ENCODE assay signal across 8 mouse cellular contexts in genomic region chr7:101837154-101837605, GRCm38 (mm10). TPM values are rescaled to one million over a fixed set of nuclear protein-coding genes. Genes with fewer than 3 reads are reported as not detected.
DNase-seq lines count a peak whose midpoint lies in the region; ATAC-seq and TF ChIP-seq lines count a peak whose summit lies in the region.

No protein-coding gene starts in this region.

- peak overlapping the region; percentile 74 for H3K4me3 ChIP-seq in spleen, adult 2 months (ENCODE audit: extremely low read depth, insufficient read depth, insufficient read length)
- peak overlapping the region; percentile 68 for H3K4me3 ChIP-seq in hindbrain, embryonic 14.5 days (replicated peaks; ENCODE audit: low read length)
- peak overlapping the region; percentile 74 for H3K4me3 ChIP-seq in midbrain, embryonic 12.5 days

- H3K27ac ChIP-seq in spleen, adult 2 months (ENCODE audit: insufficient read depth, low read length), result peak overlapping the region; percentile 74
- H3K27ac ChIP-seq in hindbrain, embryonic 14.5 days, result peak overlapping the region; percentile 84
- peak overlapping the region; percentile 85 for H3K27ac ChIP-seq in midbrain, embryonic 12.5 days (replicated peaks)

- DNase-seq in cerebellum, adult 9-11 months, result peak; percentile 34
- no peak for DNase-seq in cerebellum, adult 9-10 months
- no peak for DNase-seq in spleen, adult 2 months (ENCODE audit: low read depth in 1 of 2, low spot score in 2 of 2)
- no peak for DNase-seq in spleen, postnatal 4 days (ENCODE audit: low spot score in 2 of 2)
- DNase-seq in hindbrain, embryonic 14.5 days (ENCODE audit: low spot score), result no peak
- DNase-seq in spleen, postnatal 10 days (ENCODE audit: low spot score in 2 of 2), result no peak
- DNase-seq in thymus, adult 18-20 months, result no peak

- no peaks in the 10 kb centered on the region for H3K36me3 ChIP-seq in spleen, adult 2 months (ENCODE audit: control insufficient read depth, insufficient read depth, low read length)
- H3K36me3 ChIP-seq in hindbrain, embryonic 14.5 days (replicated peaks; ENCODE audit: control insufficient read depth, insufficient read depth), result no peaks in the 10 kb centered on the region
- peaks cover 11% of the 10 kb centered on the region for H3K36me3 ChIP-seq in midbrain, embryonic 12.5 days

- 2% methylated on average over 20 of the region's 20 CpGs for WGBS in spleen, adult 2 months
- under 1% methylated on average over 20 of the region's 20 CpGs for WGBS in hindbrain, embryonic 14.5 days
- WGBS in midbrain, embryonic 12.5 days, result under 1% methylated on average over 20 of the region's 20 CpGs

- H3K27me3 ChIP-seq in spleen, adult 2 months (ENCODE audit: control insufficient read depth, insufficient read depth, low read length), result peaks cover 7% of the 10 kb centered on the region
- H3K27me3 ChIP-seq in hindbrain, embryonic 14.5 days (ENCODE audit: control insufficient read depth, insufficient read depth, low read length), result peaks cover 21% of the 10 kb centered on the region; the same call in 1 of the 2 replicates
- H3K27me3 ChIP-seq in midbrain, embryonic 12.5 days, result no peaks in the 10 kb centered on the region; the same call in 1 of the 2 replicates

- TF ChIP-seq POLR2A in spleen, adult 2 months (IDR thresholded peaks at IDR 0.05; ENCODE audit: low read depth, low read length), result no peak

- peak overlapping the region; percentile 74 for H3K9ac ChIP-seq in hindbrain, embryonic 14.5 days
- peak overlapping the region; percentile 91 for H3K9ac ChIP-seq in midbrain, embryonic 12.5 days (replicated peaks)

- H3K4me2 ChIP-seq in hindbrain, embryonic 14.5 days (replicated peaks), result peak overlapping the region; percentile 97
- peak overlapping the region; percentile 91 for H3K4me2 ChIP-seq in midbrain, embryonic 12.5 days (replicated peaks)

- no peak for ATAC-seq in hindbrain, embryonic 14.5 days (ENCODE audit: low FRiP score)
- ATAC-seq in midbrain, embryonic 12.5 days (ENCODE audit: low FRiP score, low read depth), result peak; percentile 10; the same call in 1 of the 2 replicates

- no peak for TF ChIP-seq CTCF in spleen, adult 2 months (IDR thresholded peaks at IDR 0.05; ENCODE audit: extremely low read depth, insufficient read depth, insufficient read length, insufficient replicate concordance)

- H3K4me1 ChIP-seq in spleen, adult 2 months (ENCODE audit: control insufficient read depth, insufficient read depth, insufficient read length), result no peaks in the 10 kb centered on the region
- peaks cover 31% of the 10 kb centered on the region for H3K4me1 ChIP-seq in hindbrain, embryonic 14.5 days (replicated peaks; ENCODE audit: control insufficient read depth, insufficient read depth, low read length)
- peaks cover 28% of the 10 kb centered on the region for H3K4me1 ChIP-seq in midbrain, embryonic 12.5 days

- H3K9me3 ChIP-seq in hindbrain, embryonic 14.5 days (ENCODE audit: control insufficient read depth, low read length), result no peaks in the 10 kb centered on the region
- no peaks in the 10 kb centered on the region for H3K9me3 ChIP-seq in midbrain, embryonic 12.5 days

RNA-seq across cellular contexts. Expression of gene Inppl1, which starts 0.8 kb away (rescaled TPM):
- polyA plus RNA-seq in spleen, adult 2 months (2012; rRNA removed), result 43.3 and 54.4 TPM in 2 replicates
- 7.8 and 10.5 TPM in 2 replicates for polyA plus RNA-seq in hindbrain, embryonic 14.5 days (2014; fragmentation: Nextera tagmentation; extraction: Ambion mirVana)
- polyA plus RNA-seq in midbrain, embryonic 12.5 days (2016; fragmentation: Nextera tagmentation; extraction: Ambion mirVana), result 36.4 and 38.3 TPM in 2 replicates

RNA-seq across cellular contexts. Expression of gene Phox2a, which starts 19.1 kb away (rescaled TPM):
- polyA plus RNA-seq in spleen, adult 2 months (2012; rRNA removed), result 0.07 TPM in 1 of 2 replicates, not detected in the other
- polyA plus RNA-seq in hindbrain, embryonic 14.5 days (2014; fragmentation: Nextera tagmentation; extraction: Ambion mirVana), result 3.5 TPM in 2 replicates
- 0.43 and 0.46 TPM in 2 replicates for polyA plus RNA-seq in midbrain, embryonic 12.5 days (2016; fragmentation: Nextera tagmentation; extraction: Ambion mirVana)

RNA-seq across cellular contexts. Expression of gene Folr2, which starts 19.8 kb away (rescaled TPM):
- 0.75 and 1.4 TPM in 2 replicates for polyA plus RNA-seq in spleen, adult 2 months (2012; rRNA removed)
- polyA plus RNA-seq in hindbrain, embryonic 14.5 days (2014; fragmentation: Nextera tagmentation; extraction: Ambion mirVana), result 1.2 and 3.3 TPM in 2 replicates
- polyA plus RNA-seq in midbrain, embryonic 12.5 days (2016; fragmentation: Nextera tagmentation; extraction: Ambion mirVana), result 2.9 and 4.3 TPM in 2 replicates

RNA-seq across cellular contexts. Expression of gene Anapc15, which starts 26.3 kb away (rescaled TPM):
- 34.4 and 37.1 TPM in 2 replicates for polyA plus RNA-seq in spleen, adult 2 months (2012; rRNA removed)
- polyA plus RNA-seq in hindbrain, embryonic 14.5 days (2014; fragmentation: Nextera tagmentation; extraction: Ambion mirVana), result 63.0 and 65.5 TPM in 2 replicates
- 79.8 and 89.7 TPM in 2 replicates for polyA plus RNA-seq in midbrain, embryonic 12.5 days (2016; fragmentation: Nextera tagmentation; extraction: Ambion mirVana)

RNA-seq across cellular contexts. Expression of gene Folr1, which starts 33.4 kb away (rescaled TPM):
- 0.51 and 0.76 TPM in 2 replicates for polyA plus RNA-seq in spleen, adult 2 months (2012; rRNA removed)
- polyA plus RNA-seq in hindbrain, embryonic 14.5 days (2014; fragmentation: Nextera tagmentation; extraction: Ambion mirVana), result 43.0 and 69.7 TPM in 2 replicates
- polyA plus RNA-seq in midbrain, embryonic 12.5 days (2016; fragmentation: Nextera tagmentation; extraction: Ambion mirVana), result 6.8 and 11.9 TPM in 2 replicates
